Mouse (Mus musculus) liver, embryonic 14.5 days (tissue): ENCODE data around the gene Pde4a. TPM values are rescaled to one million over a fixed set of nuclear protein-coding genes. Genes with fewer than 3 reads are reported as not detected.

Source experiments
- ATAC-seq: fragments of 200-750 bp; cut with Nextera tagmentation; 2 replicates; pipeline ENCODE4 v1.8.0; 2017; ENCODE audit warnings: moderate number of reproducible peaks, mild to moderate bottlenecking, moderate library complexity; ENCODE audit not compliant: insufficient read depth
- DNase-seq, 3 experiments: peaks; one replicate each; pipeline ENCODE4 v3.0.0-alpha.2; 2012 to 2013; ENCODE audit warnings: low read depth in 3 of 3, low spot score in 3 of 3
- H3K27ac ChIP-seq: fragments of 300-500 bp; sonication (generic); 2 replicates; pipeline ENCODE4 v1.5.1; 2014; ENCODE audit warnings: moderate library complexity, mild to moderate bottlenecking, control low read depth, inconsistent platforms
- H3K27me3 ChIP-seq: fragments of 300-500 bp; sonication (generic); 2 replicates; pipeline ENCODE4 v1.6.1; 2014; ENCODE audit warnings: mild to moderate bottlenecking, low read length, moderate library complexity; ENCODE audit not compliant: control insufficient read depth, insufficient read depth
- H3K36me3 ChIP-seq: fragments of 300-500 bp; sonication (generic); replicated peaks from 2 replicates; pipeline ENCODE4 v1.6.1; 2014; ENCODE audit warnings: low read depth; ENCODE audit not compliant: control insufficient read depth, insufficient read depth
- H3K4me1 ChIP-seq, 2 experiments: fragments of 200-500 bp in 1 of 2; fragments of 300-500 bp in 1 of 2; sonication (generic) in 1 of 2; replicated peaks; 2 replicates each; pipeline ENCODE4 v1.6.1; 2012 to 2014; ENCODE audit warnings: antibody characterized with exemption in 1 of 2, inconsistent platforms in 1 of 2, low read length in 1 of 2; ENCODE audit not compliant: control insufficient read depth in 2 of 2, insufficient read depth in 2 of 2
- H3K4me2 ChIP-seq: fragments of 300-500 bp; sonication (generic); 2 replicates; pipeline ENCODE4 v1.6.1; 2014; ENCODE audit warnings: low read depth, mild to moderate bottlenecking, control low read depth, moderate library complexity
- H3K4me3 ChIP-seq, 2 experiments: fragments of 200-500 bp in 1 of 2; fragments of 300-500 bp in 1 of 2; sonication (generic) in 1 of 2; 2 replicates each; pipeline ENCODE4 v1.5.1; 2012 to 2014; ENCODE audit warnings: low read depth in 2 of 2, low read length in 2 of 2, mild to moderate bottlenecking in 2 of 2, control low read depth in 1 of 2, inconsistent platforms in 1 of 2, moderate library complexity in 1 of 2; ENCODE audit not compliant: insufficient read depth in 1 of 2
- H3K9ac ChIP-seq: fragments of 300-500 bp; sonication (generic); replicated peaks from 2 replicates; pipeline ENCODE4 v1.6.1; 2014; ENCODE audit warnings: mild to moderate bottlenecking, control low read depth, moderate library complexity
- H3K9me3 ChIP-seq: fragments of 300-500 bp; sonication (generic); 2 replicates; pipeline ENCODE4 v1.6.1; 2016; ENCODE audit warnings: low read length, mixed read lengths; ENCODE audit not compliant: control insufficient read depth
- CTCF ChIP-seq: IDR thresholded peaks from 2 replicates; pipeline ENCODE4 v1.5.1; 2016; ENCODE audit warnings: antibody characterized with exemption, low read depth, control low read depth
- EP300 ChIP-seq: IDR thresholded peaks from 2 replicates; pipeline ENCODE4 v1.6.1; 2016; ENCODE audit warnings: antibody characterized with exemption, low read depth
- WGBS: fragments of 180-500 bp; shearing (Covaris S2); extraction: QIAGEN DNeasy Blood & Tissue Kit; methylation state at CpG from one replicate; pipeline ENCODE4 v1.1.7; 2014; ENCODE audit not compliant: insufficient replicate concordance; 5-methylcytosine and 5-hydroxymethylcytosine counted together
- polyA plus RNA-seq, 2 experiments: library from polyadenylated mRNA; depleted of rRNA in 1 of 2; stranded (reverse) in 1 of 2; unstranded in 1 of 2; fragments of >200 nt; fragmentation: Nextera tagmentation in 1 of 2; extraction: Ambion mirVana in 1 of 2; gene quantifications; 2 replicates each; pipeline versions ENCODE4 v1.2.1 to v1.2.3; 2012 to 2014

Pde4a gene
- polyA plus RNA-seq, 2 experiments = 1.1 to 1.3 TPM

DNA sequence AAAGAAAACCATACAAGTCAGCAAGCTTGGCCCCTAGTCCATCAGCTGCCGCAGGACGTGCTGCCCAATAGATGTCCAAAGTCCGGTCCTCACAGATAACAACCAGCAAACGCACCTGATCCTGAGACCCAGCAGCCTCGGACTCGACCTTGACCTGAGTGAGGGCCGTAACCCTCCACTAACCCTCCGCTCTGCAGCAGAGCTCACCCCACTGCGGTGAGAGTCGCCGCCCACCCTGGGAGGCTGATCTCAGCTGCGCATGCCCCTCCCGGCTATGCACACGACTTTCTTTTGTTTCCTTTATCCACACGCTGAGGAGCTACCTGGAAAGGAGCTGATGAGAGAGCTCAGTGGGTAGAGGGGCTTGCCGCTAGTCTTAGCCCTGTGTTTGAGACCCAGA is 61.8 kb downstream of the Pde4a start:
- peak; percentile 30; the same call in 1 of the 2 replicates for ATAC-seq
- peak overlapping the region; percentile 39 to 51 for H3K4me3 ChIP-seq
- no peak for DNase-seq
- H3K27me3 ChIP-seq = no peaks in the 10 kb centered on the region
- peak overlapping the region; percentile 51 for H3K9ac ChIP-seq
- peaks cover 19% of the 10 kb centered on the region for H3K36me3 ChIP-seq
- WGBS = 18% methylated on average over 16 of the region's 16 CpGs
- no peak overlapping the region for H3K27ac ChIP-seq
- peak overlapping the region; percentile 67 for H3K4me2 ChIP-seq
- H3K4me1 ChIP-seq = peaks cover 4 to 26% of the 10 kb centered on the region in 2 experiments
- no peaks in the 10 kb centered on the region for H3K9me3 ChIP-seq
- no peak for TF ChIP-seq EP300
- TF ChIP-seq CTCF = no peak

DNA sequence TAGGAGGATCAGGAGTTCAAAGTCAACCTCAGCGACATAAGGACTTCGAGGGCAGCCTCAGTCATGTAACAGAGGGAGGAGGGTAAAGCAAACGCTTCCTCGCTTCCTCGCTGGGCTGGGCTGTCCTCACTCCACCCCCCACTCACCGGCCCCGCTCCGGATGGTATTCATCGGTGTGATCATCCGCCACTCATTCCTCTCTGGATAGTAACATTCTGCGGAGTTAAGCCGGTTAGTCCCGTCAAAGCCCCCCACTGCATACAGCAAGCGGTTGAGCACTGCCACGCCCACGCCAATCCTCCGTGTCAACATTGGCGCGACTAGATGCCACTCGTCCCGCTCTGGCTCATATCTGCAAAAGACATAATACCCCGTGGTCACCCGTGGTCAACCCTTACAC is 66.0 kb downstream of the Pde4a start:
- Histone ChIP-seq H3K36me3 (peaks cover 39% of the 10 kb centered on the region), H3K4me3 (no peak overlapping the region), H3K27ac (no peak overlapping the region), H3K9me3 (no peaks in the 10 kb centered on the region), H3K4me2 (no peak overlapping the region), H3K9ac (no peak overlapping the region), H3K27me3 (no peaks in the 10 kb centered on the region), H3K4me1 (peaks cover 4 to 15% of the 10 kb centered on the region in 2 experiments)
- no peak for TF ChIP-seq CTCF
- 58% methylated on average over 23 of the region's 23 CpGs for WGBS
- ATAC-seq (no peak), DNase-seq (no peak)

- 77% methylated on average over 5 of the region's 5 CpGs for WGBS
- Histone ChIP-seq H3K4me2 (no peak overlapping the region), H3K36me3 (peaks cover 39% of the 10 kb centered on the region), H3K4me1 (peaks cover 7 to 10% of the 10 kb centered on the region in 2 experiments), H3K27me3 (no peaks in the 10 kb centered on the region), H3K9me3 (no peaks in the 10 kb centered on the region), H3K4me3 (no peak overlapping the region), H3K9ac (no peak overlapping the region), H3K27ac (no peak overlapping the region)
- ATAC-seq (no peak), DNase-seq (no peak)
- no peak for TF ChIP-seq EP300
- 0 out of 2 replicates have a peak, but pooled peaks have one; percentile 5 for TF ChIP-seq CTCF
These were observed 67.4 kb downstream of the Pde4a start for GRCm38 (mm10) chr9:21232867-21233266.

DNA sequence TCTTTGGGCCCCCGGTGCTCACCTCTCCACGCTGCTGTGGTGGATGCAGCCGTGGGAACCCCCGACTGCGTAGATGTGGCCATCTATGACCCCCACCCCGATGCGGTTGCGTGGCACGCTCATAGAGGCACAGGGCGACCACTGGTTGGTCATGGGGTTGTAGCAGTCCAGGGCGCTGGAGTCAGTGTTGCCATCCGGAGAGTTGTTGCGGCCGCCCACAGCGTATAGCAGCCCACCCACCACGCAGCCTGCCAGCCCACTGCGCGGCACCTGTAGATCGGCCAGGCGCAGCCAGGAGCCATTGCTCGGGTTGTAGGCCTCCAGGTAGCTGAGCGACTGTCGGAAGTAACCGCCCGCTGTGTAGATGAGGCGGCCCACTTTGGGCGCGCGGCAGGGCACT is 67.9 kb downstream of the Pde4a start:
- no peak overlapping the region for H3K27ac ChIP-seq
- peaks cover 39% of the 10 kb centered on the region for H3K36me3 ChIP-seq
- ATAC-seq (no peak), DNase-seq (no peak)
- no peak overlapping the region for H3K4me2 ChIP-seq
- 91% methylated on average over 29 of the region's 29 CpGs for WGBS
- no peak overlapping the region for H3K9ac ChIP-seq
- H3K27me3 ChIP-seq = no peaks in the 10 kb centered on the region
- H3K4me3 ChIP-seq = no peak overlapping the region
- TF ChIP-seq CTCF (no peak), EP300 (no peak)
- no peaks in the 10 kb centered on the region for H3K9me3 ChIP-seq
- H3K4me1 ChIP-seq = peaks cover 6 to 10% of the 10 kb centered on the region in 2 experiments

- ATAC-seq (no peak), DNase-seq (no peak)
- Histone ChIP-seq H3K4me3 (no peak overlapping the region), H3K9me3 (no peaks in the 10 kb centered on the region), H3K27me3 (no peaks in the 10 kb centered on the region), H3K27ac (no peak overlapping the region), H3K9ac (no peak overlapping the region), H3K4me1 (peaks cover 6 to 10% of the 10 kb centered on the region in 2 experiments), H3K36me3 (peaks cover 39% of the 10 kb centered on the region), H3K4me2 (no peak overlapping the region)
- WGBS = 93% methylated on average over 28 of the region's 28 CpGs
- TF ChIP-seq EP300 = no peak
- TF ChIP-seq CTCF = no peak
These were observed 68.3 kb downstream of the Pde4a start for GRCm38 (mm10) chr9:21233805-21234204.
